Mouse (Mus musculus): ENCODE measurements around the gene Stk35. TPM values are rescaled to one million over a fixed set of nuclear protein-coding genes. Genes with fewer than 3 reads are reported as not detected.

Gene Stk35
- polyA plus RNA-seq, 1 experiment from 2014 or later, result 14.3 TPM

- 93% methylated on average over 2 of the region's 2 CpGs for WGBS
- no peaks in the 10 kb centered on the region for H3K4me1 ChIP-seq (replicated peaks; ENCODE audit: control insufficient read depth, insufficient read depth, low read length)
- H3K36me3 ChIP-seq (ENCODE audit: control insufficient read depth, insufficient read depth, low read length), result 0 out of 2 replicates have a peak, but pooled peaks cover 3% of the 10 kb centered on the region
Observed at GRCm38 (mm10) chr2:129823310-129823709, 23.0 kb downstream of the Stk35 start.

GRCm38 (mm10) chr2:129824254-129824653, 23.9 kb downstream of the Stk35 start:
- Histone ChIP-seq H3K27me3 (ENCODE audit: control insufficient read depth, insufficient read depth, low read length) (no peaks in the 10 kb centered on the region), H3K9me3 (ENCODE audit: control insufficient read depth, low read length) (no peaks in the 10 kb centered on the region), H3K9ac (ENCODE audit: low read depth, low read length) (no peak overlapping the region), H3K4me3 (ENCODE audit: low read depth, low read length) (no peak overlapping the region), H3K4me1 (replicated peaks; ENCODE audit: control insufficient read depth, insufficient read depth, low read length) (no peaks in the 10 kb centered on the region), H3K27ac (ENCODE audit: low read depth, low read length) (no peak overlapping the region), H3K4me2 (replicated peaks; ENCODE audit: low read depth, low read length) (no peak overlapping the region), H3K36me3 (ENCODE audit: control insufficient read depth, insufficient read depth, low read length) (0 out of 2 replicates have a peak, but pooled peaks cover 3% of the 10 kb centered on the region)
- WGBS, result 93% methylated on average over 6 of the region's 6 CpGs
- no peak for DNase-seq (ENCODE audit: low spot score)
- ATAC-seq (ENCODE audit: low FRiP score), result no peak

More at GRCm38 (mm10) chr2:129823310-129823709, 23.0 kb downstream of the Stk35 start:
- DNase-seq (ENCODE audit: low spot score), result no peak
- Histone ChIP-seq H3K27me3 (ENCODE audit: control insufficient read depth, insufficient read depth, low read length) (no peaks in the 10 kb centered on the region), H3K4me3 (ENCODE audit: low read depth, low read length) (no peak overlapping the region), H3K4me2 (replicated peaks; ENCODE audit: low read depth, low read length) (no peak overlapping the region), H3K9me3 (ENCODE audit: control insufficient read depth, low read length) (no peaks in the 10 kb centered on the region), H3K9ac (ENCODE audit: low read depth, low read length) (no peak overlapping the region), H3K27ac (ENCODE audit: low read depth, low read length) (no peak overlapping the region)
- ATAC-seq (ENCODE audit: low FRiP score), result no peak

GRCm38 (mm10) chr2:129826141-129826540, 25.8 kb downstream of the Stk35 start:
- Histone ChIP-seq H3K4me1 (replicated peaks; ENCODE audit: control insufficient read depth, insufficient read depth, low read length) (no peaks in the 10 kb centered on the region), H3K4me3 (ENCODE audit: low read depth, low read length) (no peak overlapping the region), H3K9me3 (ENCODE audit: control insufficient read depth, low read length) (no peaks in the 10 kb centered on the region), H3K27me3 (ENCODE audit: control insufficient read depth, insufficient read depth, low read length) (no peaks in the 10 kb centered on the region), H3K36me3 (ENCODE audit: control insufficient read depth, insufficient read depth, low read length) (0 out of 2 replicates have a peak, but pooled peaks cover 3% of the 10 kb centered on the region), H3K27ac (ENCODE audit: low read depth, low read length) (no peak overlapping the region), H3K9ac (ENCODE audit: low read depth, low read length) (no peak overlapping the region), H3K4me2 (replicated peaks; ENCODE audit: low read depth, low read length) (no peak overlapping the region)
- 97% methylated on average over 3 of the region's 3 CpGs for WGBS
- ATAC-seq (ENCODE audit: low FRiP score), result no peak
- no peak for DNase-seq (ENCODE audit: low spot score)

- H3K27ac ChIP-seq (ENCODE audit: low read depth, low read length), result no peak overlapping the region
- H3K4me1 ChIP-seq (replicated peaks; ENCODE audit: control insufficient read depth, insufficient read depth, low read length), result no peaks in the 10 kb centered on the region
- no peaks in the 10 kb centered on the region for H3K9me3 ChIP-seq (ENCODE audit: control insufficient read depth, low read length)
- WGBS, result 82% methylated on average over 4 of the region's 4 CpGs
- no peak overlapping the region for H3K4me2 ChIP-seq (replicated peaks; ENCODE audit: low read depth, low read length)
- no peaks in the 10 kb centered on the region for H3K36me3 ChIP-seq (ENCODE audit: control insufficient read depth, insufficient read depth, low read length)
- no peak overlapping the region for H3K9ac ChIP-seq (ENCODE audit: low read depth, low read length)
- H3K27me3 ChIP-seq (ENCODE audit: control insufficient read depth, insufficient read depth, low read length), result no peaks in the 10 kb centered on the region
- ATAC-seq (ENCODE audit: low FRiP score) (no peak), DNase-seq (ENCODE audit: low spot score) (no peak)
- no peak overlapping the region for H3K4me3 ChIP-seq (ENCODE audit: low read depth, low read length)
Observed at GRCm38 (mm10) chr2:129832993-129833392, 32.7 kb downstream of the Stk35 start.

GRCm38 (mm10) chr2:129834221-129834620, 33.9 kb downstream of the Stk35 start:
- Histone ChIP-seq H3K27me3 (ENCODE audit: control insufficient read depth, insufficient read depth, low read length) (no peaks in the 10 kb centered on the region), H3K9ac (ENCODE audit: low read depth, low read length) (no peak overlapping the region), H3K4me1 (replicated peaks; ENCODE audit: control insufficient read depth, insufficient read depth, low read length) (no peaks in the 10 kb centered on the region), H3K4me2 (replicated peaks; ENCODE audit: low read depth, low read length) (no peak overlapping the region), H3K36me3 (ENCODE audit: control insufficient read depth, insufficient read depth, low read length) (no peaks in the 10 kb centered on the region), H3K4me3 (ENCODE audit: low read depth, low read length) (no peak overlapping the region), H3K9me3 (ENCODE audit: control insufficient read depth, low read length) (no peaks in the 10 kb centered on the region), H3K27ac (ENCODE audit: low read depth, low read length) (no peak overlapping the region)
- WGBS, result 92% methylated on average over 1 of the region's 1 CpGs
- DNase-seq (ENCODE audit: low spot score), result no peak
- ATAC-seq (ENCODE audit: low FRiP score), result no peak

GRCm38 (mm10) chr2:129834881-129835280, 34.6 kb downstream of the Stk35 start:
- no peak for DNase-seq (ENCODE audit: low spot score)
- Histone ChIP-seq H3K4me2 (replicated peaks; ENCODE audit: low read depth, low read length) (no peak overlapping the region), H3K9ac (ENCODE audit: low read depth, low read length) (no peak overlapping the region), H3K4me3 (ENCODE audit: low read depth, low read length) (no peak overlapping the region), H3K36me3 (ENCODE audit: control insufficient read depth, insufficient read depth, low read length) (no peaks in the 10 kb centered on the region), H3K27ac (ENCODE audit: low read depth, low read length) (no peak overlapping the region), H3K27me3 (ENCODE audit: control insufficient read depth, insufficient read depth, low read length) (no peaks in the 10 kb centered on the region), H3K4me1 (replicated peaks; ENCODE audit: control insufficient read depth, insufficient read depth, low read length) (no peaks in the 10 kb centered on the region), H3K9me3 (ENCODE audit: control insufficient read depth, low read length) (no peaks in the 10 kb centered on the region)
- no peak for ATAC-seq (ENCODE audit: low FRiP score)
- 89% methylated on average over 6 of the region's 6 CpGs for WGBS

GRCm38 (mm10) chr2:129836921-129837320, 36.6 kb downstream of the Stk35 start:
- H3K4me3 ChIP-seq (ENCODE audit: low read depth, low read length), result no peak overlapping the region
- ATAC-seq (ENCODE audit: low FRiP score) (no peak), DNase-seq (ENCODE audit: low spot score) (no peak)
- H3K9me3 ChIP-seq (ENCODE audit: control insufficient read depth, low read length), result no peaks in the 10 kb centered on the region
- no peak overlapping the region for H3K9ac ChIP-seq (ENCODE audit: low read depth, low read length)
- no peaks in the 10 kb centered on the region for H3K27me3 ChIP-seq (ENCODE audit: control insufficient read depth, insufficient read depth, low read length)
- H3K4me1 ChIP-seq (replicated peaks; ENCODE audit: control insufficient read depth, insufficient read depth, low read length), result no peaks in the 10 kb centered on the region
- no peaks in the 10 kb centered on the region for H3K36me3 ChIP-seq (ENCODE audit: control insufficient read depth, insufficient read depth, low read length)
- H3K27ac ChIP-seq (ENCODE audit: low read depth, low read length), result no peak overlapping the region
- H3K4me2 ChIP-seq (replicated peaks; ENCODE audit: low read depth, low read length), result no peak overlapping the region
- WGBS, result 75% methylated on average over 1 of the region's 1 CpGs

GRCm38 (mm10) chr2:129838321-129838720, 38.0 kb downstream of the Stk35 start:
- H3K4me2 ChIP-seq (replicated peaks; ENCODE audit: low read depth, low read length), result no peak overlapping the region
- ATAC-seq (ENCODE audit: low FRiP score), result no peak
- no peaks in the 10 kb centered on the region for H3K27me3 ChIP-seq (ENCODE audit: control insufficient read depth, insufficient read depth, low read length)
- no peak overlapping the region for H3K27ac ChIP-seq (ENCODE audit: low read depth, low read length)
- no peaks in the 10 kb centered on the region for H3K36me3 ChIP-seq (ENCODE audit: control insufficient read depth, insufficient read depth, low read length)
- no peaks in the 10 kb centered on the region for H3K9me3 ChIP-seq (ENCODE audit: control insufficient read depth, low read length)
- no peak overlapping the region for H3K4me3 ChIP-seq (ENCODE audit: low read depth, low read length)
- no peak for DNase-seq (ENCODE audit: low spot score)
- WGBS, result 93% methylated on average over 1 of the region's 1 CpGs
- H3K4me1 ChIP-seq (replicated peaks; ENCODE audit: control insufficient read depth, insufficient read depth, low read length), result no peaks in the 10 kb centered on the region
- no peak overlapping the region for H3K9ac ChIP-seq (ENCODE audit: low read depth, low read length)

GRCm38 (mm10) chr2:129845826-129846225, 45.5 kb downstream of the Stk35 start:
- 84% methylated on average over 3 of the region's 3 CpGs for WGBS
- ATAC-seq (ENCODE audit: low FRiP score), result no peak

More at GRCm38 (mm10) chr2:129845826-129846225, 45.5 kb downstream of the Stk35 start:
- Histone ChIP-seq H3K4me1 (replicated peaks; ENCODE audit: control insufficient read depth, insufficient read depth, low read length) (no peaks in the 10 kb centered on the region), H3K27me3 (ENCODE audit: control insufficient read depth, insufficient read depth, low read length) (no peaks in the 10 kb centered on the region), H3K27ac (ENCODE audit: low read depth, low read length) (no peak overlapping the region), H3K4me3 (ENCODE audit: low read depth, low read length) (no peak overlapping the region), H3K4me2 (replicated peaks; ENCODE audit: low read depth, low read length) (no peak overlapping the region), H3K36me3 (ENCODE audit: control insufficient read depth, insufficient read depth, low read length) (no peaks in the 10 kb centered on the region), H3K9me3 (ENCODE audit: control insufficient read depth, low read length) (no peaks in the 10 kb centered on the region), H3K9ac (ENCODE audit: low read depth, low read length) (no peak overlapping the region)
- no peak for DNase-seq (ENCODE audit: low spot score)

Data from hindbrain, embryonic 11.5 days (tissue).